Comparison of ENCODE assay signal across 22 mouse cellular contexts in genomic region chr2:71941005-71941720, GRCm38 (mm10). TPM values are rescaled to one million over a fixed set of nuclear protein-coding genes. Genes with fewer than 3 reads are reported as not detected.
A peak's percentile ranks its signal among the peaks of the same experiment; 100 is the strongest.
DNase-seq lines count a peak whose midpoint lies in the region; ATAC-seq and TF ChIP-seq lines count a peak whose summit lies in the region.
"Had no signal": no experiment of that assay in that cellular context is flagged by ENCODE, and none has a peak within 500 bp of the region (broad histone marks: within the 10 kb centered on the region; RNA-seq: fewer than 3 reads in every experiment).

No protein-coding gene starts in this region.

- H3K4me1 ChIP-seq in liver, adult 2 months (ENCODE audit: control insufficient read depth, insufficient read depth, low read length), result no peaks in the 10 kb centered on the region
- no peaks in the 10 kb centered on the region for H3K4me1 ChIP-seq in liver, embryonic 12.5 days
- H3K4me1 ChIP-seq in hindbrain, embryonic 16.5 days (ENCODE audit: control insufficient read depth, insufficient read depth, low read depth, low read length), result 0 out of 2 replicates have a peak, but pooled peaks cover 2% of the 10 kb centered on the region
- H3K4me1 ChIP-seq: lung, embryonic 15.5 days; megakaryocyte, embryonic 14.5 days; midbrain, embryonic 15.5 days had no signal

- no peaks in the 10 kb centered on the region for H3K9me3 ChIP-seq in liver, embryonic 12.5 days (replicated peaks)
- H3K9me3 ChIP-seq in hindbrain, embryonic 16.5 days (ENCODE audit: control insufficient read depth, low read length), result no peaks in the 10 kb centered on the region
- H3K9me3 ChIP-seq: G1E; lung, embryonic 15.5 days; megakaryocyte, embryonic 14.5 days; midbrain, embryonic 15.5 days had no signal

- TF ChIP-seq CTCF in liver, adult 2 months (IDR thresholded peaks at IDR 0.05; ENCODE audit: low read depth, low read length), result no peak

- no peak overlapping the region for H3K4me3 ChIP-seq in liver, adult 2 months (ENCODE audit: insufficient read depth, low read depth, low read length)
- H3K4me3 ChIP-seq in liver, embryonic 12.5 days, result no peak overlapping the region
- H3K4me3 ChIP-seq in hindbrain, embryonic 16.5 days (ENCODE audit: low read length), result no peak overlapping the region
- H3K4me3 ChIP-seq: lung, embryonic 15.5 days; megakaryocyte, embryonic 14.5 days; midbrain, embryonic 15.5 days had no signal

- H3K36me3 ChIP-seq in liver, adult 2 months (ENCODE audit: control insufficient read depth, insufficient read depth, low read length), result no peaks in the 10 kb centered on the region
- no peaks in the 10 kb centered on the region for H3K36me3 ChIP-seq in liver, embryonic 12.5 days
- no peaks in the 10 kb centered on the region for H3K36me3 ChIP-seq in splenic B cell, adult 2 months (ENCODE audit: control insufficient read depth, insufficient read depth, low read length, poor library complexity, severe bottlenecking)
- H3K36me3 ChIP-seq in hindbrain, embryonic 16.5 days (ENCODE audit: control insufficient read depth, insufficient read depth, low read length), result no peaks in the 10 kb centered on the region
- H3K36me3 ChIP-seq: G1E; lung, embryonic 15.5 days; midbrain, embryonic 15.5 days had no signal

- 94% methylated on average over 3 of the region's 3 CpGs for WGBS in liver, adult 2 months
- WGBS in liver, embryonic 12.5 days (ENCODE audit: insufficient replicate concordance), result 76% methylated on average over 3 of the region's 3 CpGs
- 97% methylated on average over 3 of the region's 3 CpGs for WGBS in hindbrain, embryonic 16.5 days

- no peak for TF ChIP-seq POLR2A in liver, adult 2 months (IDR thresholded peaks at IDR 0.05; ENCODE audit: extremely low read depth, insufficient read depth, low read length)

- ATAC-seq in liver, embryonic 12.5 days, result no peak
- peak; percentile 97 for ATAC-seq in activated CD4-positive, CD25-positive, alpha-beta regulatory T cell, adult 4 months
- no peak for ATAC-seq in hindbrain, embryonic 16.5 days
- ATAC-seq: forebrain, embryonic 14.5 days; midbrain, embryonic 15.5 days had no signal

- H3K79me2 ChIP-seq in liver, adult 2 months (ENCODE audit: control insufficient read depth, insufficient read depth, low read length), result no peaks in the 10 kb centered on the region

- H3K9ac ChIP-seq in liver, adult 2 months (ENCODE audit: low read depth, low read length), result no peak overlapping the region
- H3K9ac ChIP-seq in liver, embryonic 12.5 days, result no peak overlapping the region
- no peak overlapping the region for H3K9ac ChIP-seq in hindbrain, embryonic 16.5 days (ENCODE audit: low read depth, low read length)
- H3K9ac ChIP-seq: lung, embryonic 15.5 days; midbrain, embryonic 15.5 days had no signal

- DNase-seq in liver, adult 2 months (ENCODE audit: extremely low read depth, low read depth, low spot score), result peak; percentile 5
- peak; percentile 27 to 53 for DNase-seq in B cell, adult 2 months
- DNase-seq in splenic B cell, adult 2 months (ENCODE audit: low read depth, low spot score), result peak; percentile 85
- no peak for DNase-seq in left cerebral cortex, adult 11 months (ENCODE audit: low spot score)
- DNase-seq in ovary, postnatal 10 days (ENCODE audit: low spot score), result no peak
- DNase-seq: adrenal gland, adult 8-10 months; cerebellum, adult 11 months; cerebellum, postnatal 36 days; gastrocnemius, postnatal 25 days; heart, postnatal 36 days; kidney, adult 8-10 months; kidney, postnatal 36 days had no signal

- H3K4me2 ChIP-seq in liver, embryonic 12.5 days, result no peak overlapping the region
- no peak overlapping the region for H3K4me2 ChIP-seq in hindbrain, embryonic 16.5 days (ENCODE audit: low read length)
- H3K4me2 ChIP-seq: heart, embryonic 11.5 days; liver, embryonic 11.5 days; lung, embryonic 15.5 days; midbrain, embryonic 15.5 days had no signal

- H3K27me3 ChIP-seq in liver, adult 2 months (ENCODE audit: control insufficient read depth, insufficient read depth, low read length), result no peaks in the 10 kb centered on the region
- H3K27me3 ChIP-seq in liver, embryonic 12.5 days (replicated peaks), result no peaks in the 10 kb centered on the region
- H3K27me3 ChIP-seq in splenic B cell, adult 2 months (ENCODE audit: control insufficient read depth, insufficient read depth, low read length, poor library complexity, severe bottlenecking), result no peaks in the 10 kb centered on the region
- H3K27me3 ChIP-seq in hindbrain, embryonic 16.5 days (replicated peaks; ENCODE audit: control insufficient read depth, insufficient read depth, low read length), result no peaks in the 10 kb centered on the region
- H3K27me3 ChIP-seq: lung, embryonic 15.5 days; midbrain, embryonic 15.5 days had no signal

- no peak overlapping the region for H3K27ac ChIP-seq in liver, adult 2 months (replicated peaks; ENCODE audit: insufficient read depth, low read depth, low read length)
- no peak overlapping the region for H3K27ac ChIP-seq in liver, embryonic 12.5 days
- no peak overlapping the region for H3K27ac ChIP-seq in hindbrain, embryonic 16.5 days (ENCODE audit: low read depth, low read length)
- H3K27ac ChIP-seq: lung, embryonic 15.5 days; midbrain, embryonic 15.5 days had no signal

RNA-seq across cellular contexts. Expression of gene Rapgef4, which starts 39.9 kb away (rescaled TPM):
- 185 and 223 TPM in 2 replicates for total RNA-seq in liver, adult 2 months (2014; rRNA removed)
- 52.0 and 66.1 TPM in 2 replicates for polyA plus RNA-seq in liver, adult 2 months (2012; rRNA removed)
- 3.6 and 3.8 TPM in 2 replicates for polyA plus RNA-seq in liver, embryonic 12.5 days (2016; fragmentation: Nextera tagmentation; extraction: Ambion mirVana)
- 1 to 10 TPM; 5.4 to 5.5 TPM for polyA plus RNA-seq in activated CD4-positive, CD25-positive, alpha-beta regulatory T cell, adult 4 months (2017; shearing (Covaris generic))
- 38.6 and 41.3 TPM in 2 replicates for polyA plus RNA-seq in hindbrain, embryonic 16.5 days (2015; fragmentation: Nextera tagmentation; extraction: Ambion mirVana)
- polyA plus RNA-seq: G1E had no signal

Comparison
In these comparisons a context has a peak if more than half of its experiments do, and no peak if none do; other contexts are left out.
1. DNase-seq: peak in liver, adult 2 months (single experiment), B cell, adult 2 months (2 of 2) and splenic B cell, adult 2 months (single experiment); none in left cerebral cortex, adult 11 months (single experiment) and ovary, postnatal 10 days (single experiment).